Mouse (Mus musculus) forebrain, embryonic 15.5 days (tissue): ENCODE measurements around the gene Sema5a. TPM values are rescaled to one million over a fixed set of nuclear protein-coding genes. Genes with fewer than 3 reads are reported as not detected.

Source experiments
- ATAC-seq: fragments of 200-750 bp; cut with Nextera tagmentation; replicated peaks from 2 replicates; pipeline ENCODE4 v1.8.0; 2017; ENCODE audit warnings: mild to moderate bottlenecking, moderate TSS enrichment, moderate library complexity
- H3K27ac ChIP-seq: fragments of 300-500 bp; sonication (generic); replicated peaks from 2 replicates; pipeline ENCODE4 v1.5.1; 2015; ENCODE audit warnings: mild to moderate bottlenecking, inconsistent platforms
- H3K27me3 ChIP-seq: fragments of 300-500 bp; sonication (generic); 2 replicates; pipeline ENCODE4 v1.6.1; 2015; ENCODE audit warnings: inconsistent platforms
- H3K36me3 ChIP-seq: fragments of 300-500 bp; sonication (generic); 2 replicates; pipeline ENCODE4 v1.6.1; 2015; ENCODE audit warnings: mild to moderate bottlenecking, inconsistent platforms
- H3K4me1 ChIP-seq: fragments of 300-500 bp; sonication (generic); 2 replicates; pipeline ENCODE4 v1.6.1; 2015; ENCODE audit warnings: inconsistent platforms
- H3K4me2 ChIP-seq: fragments of 300-500 bp; sonication (generic); replicated peaks from 2 replicates; pipeline ENCODE4 v1.6.1; 2015; ENCODE audit warnings: mild to moderate bottlenecking, inconsistent platforms
- H3K4me3 ChIP-seq: fragments of 300-500 bp; sonication (generic); 2 replicates; pipeline ENCODE4 v1.5.1; 2015; ENCODE audit warnings: mild to moderate bottlenecking, inconsistent platforms
- H3K9ac ChIP-seq: fragments of 300-500 bp; sonication (generic); replicated peaks from 2 replicates; pipeline ENCODE4 v1.6.1; 2015; ENCODE audit warnings: mild to moderate bottlenecking, inconsistent platforms
- H3K9me3 ChIP-seq: fragments of 300-500 bp; sonication (generic); 2 replicates; pipeline ENCODE4 v1.6.1; 2016; ENCODE audit warnings: inconsistent platforms
- WGBS: fragments of 180-500 bp; shearing (Covaris S2); methylation state at CpG from one replicate; pipeline ENCODE4 v1.1.7; 2015; ENCODE audit warnings: mixed read lengths; 5-methylcytosine and 5-hydroxymethylcytosine counted together
- polyA plus RNA-seq: library from polyadenylated mRNA; unstranded; fragments of >200 nt; fragmentation: Nextera tagmentation; extraction: Ambion mirVana; gene quantifications from 2 replicates; pipeline ENCODE4 v1.2.1, GENCODE M21; 2015

Gene Sema5a
- polyA plus RNA-seq, 1 experiment from 2014 or later = 12.6 TPM

- Histone ChIP-seq H3K36me3 (no peaks in the 10 kb centered on the region), H3K27me3 (no peaks in the 10 kb centered on the region), H3K4me2 (no peak overlapping the region), H3K9me3 (no peaks in the 10 kb centered on the region), H3K9ac (no peak overlapping the region), H3K4me1 (no peaks in the 10 kb centered on the region; the same call in 1 of the 2 replicates), H3K4me3 (no peak overlapping the region), H3K27ac (no peak overlapping the region)
- WGBS = 98% methylated on average over 2 of the region's 2 CpGs
- ATAC-seq = no peak
Measured at GRCm38 (mm10) chr15:32284688-32285087, 40.1 kb downstream of the Sema5a start.

DNA sequence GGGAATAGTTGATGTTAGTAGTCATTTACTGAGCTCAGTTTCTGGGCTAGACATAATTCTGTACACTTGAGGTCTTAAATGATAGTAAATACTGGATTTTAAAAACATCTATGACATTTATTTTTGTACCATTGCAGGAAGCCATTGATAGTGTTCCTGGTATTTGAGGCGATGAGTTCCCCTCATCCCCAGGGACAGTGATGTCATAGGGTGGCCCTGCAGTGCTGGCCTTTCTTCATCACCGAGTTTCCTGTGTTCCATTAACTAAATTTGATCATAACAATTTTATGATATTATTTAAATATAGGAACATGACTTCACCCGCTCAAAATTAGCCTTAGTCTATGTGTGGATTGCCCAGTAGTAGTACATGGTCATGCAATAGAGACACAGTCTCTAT lies 41.7 kb downstream of the Sema5a start:
- ATAC-seq = no peak
- no peaks in the 10 kb centered on the region for H3K36me3 ChIP-seq
- H3K27me3 ChIP-seq = no peaks in the 10 kb centered on the region
- WGBS = 92% methylated on average over 3 of the region's 3 CpGs
- no peak overlapping the region for H3K4me3 ChIP-seq
- no peak overlapping the region for H3K27ac ChIP-seq
- no peak overlapping the region for H3K4me2 ChIP-seq
- H3K4me1 ChIP-seq = no peaks in the 10 kb centered on the region; the same call in 1 of the 2 replicates
- H3K9me3 ChIP-seq = no peaks in the 10 kb centered on the region
- H3K9ac ChIP-seq = no peak overlapping the region

DNA sequence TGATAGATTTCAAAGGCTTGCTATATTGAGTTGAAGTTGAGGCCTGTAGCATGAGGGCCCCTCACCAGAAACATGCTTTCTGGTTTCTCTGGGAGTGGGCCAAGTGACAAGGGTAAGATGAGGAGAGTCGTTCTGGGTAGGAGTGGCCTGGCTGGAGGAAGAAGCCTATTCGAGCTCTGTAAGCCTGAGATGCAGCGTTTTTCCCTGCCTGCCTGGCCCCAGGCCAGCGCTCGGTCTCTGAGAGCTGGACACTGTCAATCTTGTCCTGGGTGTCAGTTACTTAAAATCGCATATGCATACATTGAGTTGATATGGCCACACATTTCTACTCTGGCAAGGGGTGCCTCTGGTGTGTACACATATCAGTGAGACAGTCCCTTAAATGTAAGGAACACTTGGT lies 43.9 kb downstream of the Sema5a start:
- no peak overlapping the region for H3K4me2 ChIP-seq
- H3K27ac ChIP-seq = no peak overlapping the region
- H3K36me3 ChIP-seq = no peaks in the 10 kb centered on the region
- H3K9me3 ChIP-seq = no peaks in the 10 kb centered on the region
- H3K27me3 ChIP-seq = no peaks in the 10 kb centered on the region
- H3K4me3 ChIP-seq = no peak overlapping the region
- no peak overlapping the region for H3K9ac ChIP-seq
- ATAC-seq = no peak
- H3K4me1 ChIP-seq = no peaks in the 10 kb centered on the region
- 45% methylated on average over 6 of the region's 6 CpGs for WGBS

GRCm38 (mm10) chr15:32291000-32291399 lies 46.4 kb downstream of the Sema5a start:
- H3K9ac ChIP-seq = no peak overlapping the region
- WGBS = 65% methylated on average over 3 of the region's 3 CpGs
- no peaks in the 10 kb centered on the region for H3K36me3 ChIP-seq
- no peaks in the 10 kb centered on the region for H3K27me3 ChIP-seq
- no peak for ATAC-seq
- no peak overlapping the region for H3K4me2 ChIP-seq
- no peak overlapping the region for H3K27ac ChIP-seq
- no peaks in the 10 kb centered on the region for H3K9me3 ChIP-seq
- H3K4me1 ChIP-seq = no peaks in the 10 kb centered on the region
- H3K4me3 ChIP-seq = no peak overlapping the region

- Histone ChIP-seq H3K4me1 (no peaks in the 10 kb centered on the region), H3K4me3 (no peak overlapping the region), H3K36me3 (no peaks in the 10 kb centered on the region), H3K9ac (no peak overlapping the region), H3K27ac (no peak overlapping the region), H3K4me2 (no peak overlapping the region), H3K9me3 (no peaks in the 10 kb centered on the region), H3K27me3 (no peaks in the 10 kb centered on the region)
- WGBS = 30% methylated on average over 6 of the region's 6 CpGs
- ATAC-seq = no peak
Measured at GRCm38 (mm10) chr15:32296523-32296922, 51.9 kb downstream of the Sema5a start.

GRCm38 (mm10) chr15:32297266-32297665 lies 52.7 kb downstream of the Sema5a start:
- 91% methylated on average over 5 of the region's 5 CpGs for whole genome bisulfite sequencing

DNA sequence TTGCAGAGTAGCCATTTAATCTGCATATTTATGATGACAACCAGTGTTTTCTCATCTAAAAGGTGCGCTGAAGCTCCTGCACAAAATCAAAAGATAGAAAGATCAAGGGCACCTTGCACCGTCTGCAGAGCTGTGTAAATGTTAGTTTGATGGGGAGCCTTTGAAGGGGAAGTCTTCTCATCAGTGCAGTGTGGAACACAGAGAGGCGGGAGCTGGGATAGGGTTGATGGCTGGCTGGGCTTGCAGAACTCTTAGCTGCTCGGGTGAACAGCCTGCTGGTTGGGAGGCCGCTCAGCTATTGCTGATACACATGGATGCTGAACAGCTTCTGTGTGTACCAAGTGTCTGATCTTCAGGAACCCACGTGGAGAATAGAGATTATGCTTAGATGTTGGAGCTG lies 53.9 kb downstream of the Sema5a start:
- Histone ChIP-seq H3K9ac (no peak overlapping the region), H3K9me3 (no peaks in the 10 kb centered on the region), H3K27ac (no peak overlapping the region), H3K4me1 (no peaks in the 10 kb centered on the region), H3K36me3 (no peaks in the 10 kb centered on the region), H3K27me3 (no peaks in the 10 kb centered on the region), H3K4me2 (no peak overlapping the region), H3K4me3 (no peak overlapping the region)
- no peak for ATAC-seq
- WGBS = 70% methylated on average over 6 of the region's 6 CpGs

More at GRCm38 (mm10) chr15:32297266-32297665, 52.7 kb downstream of the Sema5a start:
- Histone ChIP-seq H3K36me3 (no peaks in the 10 kb centered on the region), H3K4me1 (no peaks in the 10 kb centered on the region), H3K4me2 (no peak overlapping the region), H3K27me3 (no peaks in the 10 kb centered on the region), H3K27ac (no peak overlapping the region), H3K4me3 (no peak overlapping the region), H3K9me3 (no peaks in the 10 kb centered on the region), H3K9ac (no peak overlapping the region)
- ATAC-seq = no peak

GRCm38 (mm10) chr15:32300991-32301390 lies 56.4 kb downstream of the Sema5a start:
- no peaks in the 10 kb centered on the region for H3K9me3 ChIP-seq
- H3K27ac ChIP-seq = no peak overlapping the region
- WGBS = 58% methylated on average over 4 of the region's 4 CpGs
- no peak overlapping the region for H3K4me2 ChIP-seq
- H3K9ac ChIP-seq = no peak overlapping the region
- ATAC-seq = no peak
- no peaks in the 10 kb centered on the region for H3K27me3 ChIP-seq
- H3K36me3 ChIP-seq = no peaks in the 10 kb centered on the region
- H3K4me1 ChIP-seq = no peaks in the 10 kb centered on the region
- no peak overlapping the region for H3K4me3 ChIP-seq

DNA sequence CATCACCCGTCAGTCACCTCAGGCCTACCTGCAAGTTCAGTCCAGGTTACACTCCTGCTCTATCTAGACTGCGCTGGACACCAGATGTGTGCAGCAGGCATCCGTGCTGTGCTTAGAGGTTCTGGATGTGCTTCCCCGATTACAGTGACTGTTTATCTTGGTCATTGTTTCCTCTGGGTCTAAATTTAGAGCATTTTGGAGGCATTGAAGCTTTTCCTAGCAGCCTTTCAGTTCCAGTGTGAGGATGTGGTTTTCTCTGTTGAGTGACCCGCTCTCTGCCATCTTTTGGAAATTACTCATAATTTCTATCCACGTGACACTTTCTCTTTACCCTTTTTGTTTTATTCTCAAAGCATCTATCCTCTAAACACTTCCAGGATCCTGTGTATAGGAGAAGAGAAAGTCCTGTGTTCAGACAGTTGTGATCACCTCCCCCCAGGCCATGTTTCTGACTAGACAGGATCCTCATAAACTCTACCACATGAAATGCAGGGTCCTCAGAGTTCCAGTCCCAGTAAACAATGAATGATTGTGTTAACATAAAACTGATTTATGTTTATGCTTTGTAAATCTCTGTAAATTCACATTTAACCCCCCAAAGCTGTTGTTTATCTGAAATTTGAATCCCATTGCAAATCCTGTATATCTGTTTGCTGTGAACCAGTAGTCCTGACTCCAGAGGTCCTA lies 62.1 kb downstream of the Sema5a start:
- Histone ChIP-seq H3K27me3 (no peaks in the 10 kb centered on the region), H3K9ac (no peak overlapping the region), H3K4me1 (no peaks in the 10 kb centered on the region), H3K4me3 (no peak overlapping the region), H3K4me2 (no peak overlapping the region), H3K36me3 (no peaks in the 10 kb centered on the region), H3K9me3 (no peaks in the 10 kb centered on the region), H3K27ac (no peak overlapping the region)
- WGBS = 88% methylated on average over 6 of the region's 6 CpGs
- ATAC-seq = no peak

- H3K9me3 ChIP-seq = no peaks in the 10 kb centered on the region
- H3K36me3 ChIP-seq = no peaks in the 10 kb centered on the region
- no peak for ATAC-seq
- H3K9ac ChIP-seq = no peak overlapping the region
- no peak overlapping the region for H3K4me3 ChIP-seq
- no peak overlapping the region for H3K4me2 ChIP-seq
- no peaks in the 10 kb centered on the region for H3K27me3 ChIP-seq
- 85% methylated on average over 8 of the region's 8 CpGs for WGBS
- no peaks in the 10 kb centered on the region for H3K4me1 ChIP-seq
- no peak overlapping the region for H3K27ac ChIP-seq
Measured at GRCm38 (mm10) chr15:32310834-32311233, 66.2 kb downstream of the Sema5a start.

- no peaks in the 10 kb centered on the region for H3K9me3 ChIP-seq
- H3K27ac ChIP-seq = no peak overlapping the region
- H3K4me1 ChIP-seq = no peaks in the 10 kb centered on the region
- no peak overlapping the region for H3K9ac ChIP-seq
- 53% methylated on average over 8 of the region's 8 CpGs for WGBS
- ATAC-seq = no peak
- H3K4me2 ChIP-seq = no peak overlapping the region
- no peaks in the 10 kb centered on the region for H3K27me3 ChIP-seq
- H3K36me3 ChIP-seq = no peaks in the 10 kb centered on the region
- no peak overlapping the region for H3K4me3 ChIP-seq
Measured at GRCm38 (mm10) chr15:32311287-32311686, 66.7 kb downstream of the Sema5a start.

- no peak overlapping the region for H3K4me2 ChIP-seq
- H3K9ac ChIP-seq = no peak overlapping the region
- no peak for ATAC-seq
- 82% methylated on average over 5 of the region's 5 CpGs for WGBS
- H3K4me3 ChIP-seq = no peak overlapping the region
- H3K36me3 ChIP-seq = no peaks in the 10 kb centered on the region
- H3K4me1 ChIP-seq = no peaks in the 10 kb centered on the region
- no peak overlapping the region for H3K27ac ChIP-seq
- H3K9me3 ChIP-seq = no peaks in the 10 kb centered on the region
- H3K27me3 ChIP-seq = no peaks in the 10 kb centered on the region
Measured at GRCm38 (mm10) chr15:32317074-32317473, 72.5 kb downstream of the Sema5a start.

DNA sequence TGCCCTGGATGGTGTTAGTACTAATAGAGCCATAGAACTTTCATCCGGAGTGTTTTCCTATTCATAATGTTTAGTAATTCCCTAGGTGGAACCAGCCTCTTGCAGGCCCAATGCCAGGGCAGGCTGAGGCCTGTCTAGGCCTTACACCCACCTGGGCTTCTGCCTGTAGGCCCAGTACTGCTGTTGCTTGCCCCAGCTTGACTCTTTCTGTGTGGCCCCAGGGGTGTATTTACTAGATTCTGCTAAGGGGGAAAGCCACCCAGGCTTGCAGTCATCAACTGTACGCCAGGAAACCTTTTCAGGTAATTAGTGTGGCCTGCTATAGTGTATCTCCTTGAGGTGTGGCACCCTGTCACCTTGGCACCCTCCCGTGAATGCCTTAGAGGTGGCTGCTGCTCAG lies 76.1 kb downstream of the Sema5a start:
- no peaks in the 10 kb centered on the region for H3K36me3 ChIP-seq
- no peaks in the 10 kb centered on the region for H3K27me3 ChIP-seq
- no peak overlapping the region for H3K9ac ChIP-seq
- H3K27ac ChIP-seq = no peak overlapping the region
- 94% methylated on average over 3 of the region's 3 CpGs for WGBS
- ATAC-seq = no peak
- no peaks in the 10 kb centered on the region for H3K9me3 ChIP-seq
- no peak overlapping the region for H3K4me3 ChIP-seq
- H3K4me2 ChIP-seq = no peak overlapping the region
- peaks cover 8% of the 10 kb centered on the region; the same call in 1 of the 2 replicates for H3K4me1 ChIP-seq
